Mouse (Mus musculus): Measurements from ENCODE around the gene Spata25. TPM values are rescaled to one million over a fixed set of nuclear protein-coding genes. Genes with fewer than 3 reads are reported as not detected.

The Spata25 gene
- polyA plus RNA-seq, 1 experiment from 2014 or later = not detected

DNA sequence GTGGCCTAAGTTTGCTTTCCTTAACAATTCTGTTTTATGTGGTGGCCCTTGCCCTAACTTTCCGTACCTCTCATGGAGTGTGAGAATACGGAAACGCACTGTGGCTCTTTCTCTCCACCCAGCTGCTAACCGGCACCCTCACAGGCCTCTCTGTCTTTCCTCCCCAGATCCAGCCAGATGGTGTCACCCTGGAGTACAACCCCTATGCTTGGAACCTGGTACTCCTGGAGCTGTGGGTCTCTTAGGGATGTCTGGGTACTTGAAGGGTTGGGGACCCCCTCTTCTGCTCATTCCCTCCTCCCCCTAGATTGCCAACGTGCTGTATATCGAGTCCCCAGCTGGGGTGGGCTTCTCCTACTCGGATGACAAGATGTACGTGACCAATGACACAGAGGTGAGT lies 6.2 kb upstream of the Spata25 start:
- H3K9ac ChIP-seq = peak overlapping the region; percentile 76
- peaks cover 27% of the 10 kb centered on the region for H3K36me3 ChIP-seq
- H3K27me3 ChIP-seq = no peaks in the 10 kb centered on the region
- no peak for ATAC-seq (ENCODE audit: low read depth)
- WGBS = 45% methylated on average over 8 of the region's 8 CpGs
- no peaks in the 10 kb centered on the region for H3K9me3 ChIP-seq
- H3K4me1 ChIP-seq (replicated peaks) = peaks cover 25% of the 10 kb centered on the region
- H3K4me3 ChIP-seq = peak overlapping the region; percentile 59
- H3K27ac ChIP-seq (replicated peaks) = no peak overlapping the region
- H3K4me2 ChIP-seq = peak overlapping the region; percentile 87

DNA sequence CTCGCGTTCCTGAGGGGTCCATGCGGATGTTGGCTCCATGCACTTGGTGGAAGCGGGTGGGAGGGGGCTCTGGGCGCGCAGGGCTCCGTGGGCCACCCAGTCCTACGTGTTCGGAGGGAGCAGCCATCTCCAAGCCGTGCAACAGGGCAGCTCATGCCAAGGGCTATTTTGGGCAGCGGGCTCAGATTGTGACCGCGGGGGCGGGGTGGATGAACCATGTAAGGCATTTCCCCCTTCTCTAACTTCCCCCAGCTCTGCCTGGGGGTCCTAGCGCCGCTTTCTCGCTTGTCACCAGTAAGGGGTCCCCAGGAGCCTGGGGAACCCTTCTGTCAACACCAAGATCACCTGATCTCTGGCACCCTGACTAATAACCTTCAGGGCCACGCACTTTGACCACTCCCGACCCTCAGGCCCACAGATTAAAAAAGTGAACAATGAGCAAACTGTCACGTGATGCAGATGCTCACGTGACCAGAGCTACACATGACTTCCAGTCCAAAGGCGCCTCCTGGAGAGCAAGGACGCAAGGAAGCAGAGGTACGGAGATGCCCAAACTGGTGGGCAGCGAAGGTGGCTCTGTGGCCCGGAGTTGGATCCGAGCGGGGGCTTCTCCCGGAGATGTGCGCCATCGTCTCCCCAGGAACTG lies 5.1 kb upstream of the Spata25 start, which contains the start of gene Neurl2:
Gene Neurl2 (minus strand): TSS at position 143 of the 646 bp plus-strand sequence.
- Histone ChIP-seq H3K27ac (replicated peaks) (peak within 1 kb of the TSS; percentile 79), H3K27me3 (no peaks in the 10 kb centered on the region), H3K9ac (peak within 1 kb of the TSS; percentile 76), H3K36me3 (peaks cover 23% of the 10 kb centered on the region), H3K4me2 (peak within 1 kb of the TSS; percentile 87), H3K4me1 (replicated peaks) (peaks cover 25% of the 10 kb centered on the region), H3K4me3 (peak within 1 kb of the TSS; percentile 59), H3K9me3 (no peaks in the 10 kb centered on the region)
- WGBS = under 1% methylated on average over 31 of the region's 31 CpGs
- peak; percentile 82 for ATAC-seq (ENCODE audit: low read depth)

DNA sequence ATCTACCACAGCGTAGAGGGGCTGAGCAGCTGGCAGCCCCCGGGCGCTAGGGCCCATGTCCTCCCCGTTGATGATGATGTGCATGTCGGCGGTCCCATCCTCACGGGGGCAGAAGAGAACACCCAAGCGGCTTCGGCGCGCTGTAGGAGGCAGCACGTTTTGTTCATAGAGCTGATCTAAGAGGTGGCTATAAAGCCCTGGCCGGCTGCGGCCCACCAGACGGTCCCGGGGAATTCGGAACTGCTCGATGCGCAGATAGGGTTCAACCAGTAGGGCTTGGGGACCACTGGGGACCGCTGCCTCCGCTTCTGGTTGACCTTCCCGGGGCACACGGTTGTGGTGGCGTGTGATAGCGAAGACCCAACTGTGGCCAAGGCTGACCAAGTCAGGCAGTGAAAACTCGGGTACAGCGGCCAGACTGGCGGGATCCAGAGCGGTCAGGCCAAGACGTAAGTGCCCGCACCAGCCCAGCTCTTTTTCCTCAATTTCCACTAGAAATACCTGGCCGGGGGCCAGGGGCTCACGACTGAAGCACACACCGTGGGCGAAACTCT lies 4.5 kb upstream of the Spata25 start, which contains the start of gene Ctsa:
Gene Ctsa (plus strand): TSS at position 126 of the 554 bp plus-strand sequence.
- Histone ChIP-seq H3K36me3 (peaks cover 23% of the 10 kb centered on the region), H3K9me3 (no peaks in the 10 kb centered on the region), H3K4me3 (peak within 1 kb of the TSS; percentile 59), H3K9ac (peak within 1 kb of the TSS; percentile 76), H3K27me3 (no peaks in the 10 kb centered on the region), H3K4me1 (replicated peaks) (peaks cover 25% of the 10 kb centered on the region), H3K27ac (replicated peaks) (peak within 1 kb of the TSS; percentile 79), H3K4me2 (peak within 1 kb of the TSS; percentile 87)
- peak; percentile 78 for ATAC-seq (ENCODE audit: low read depth)
- 1% methylated on average over 35 of the region's 35 CpGs for WGBS

DNA sequence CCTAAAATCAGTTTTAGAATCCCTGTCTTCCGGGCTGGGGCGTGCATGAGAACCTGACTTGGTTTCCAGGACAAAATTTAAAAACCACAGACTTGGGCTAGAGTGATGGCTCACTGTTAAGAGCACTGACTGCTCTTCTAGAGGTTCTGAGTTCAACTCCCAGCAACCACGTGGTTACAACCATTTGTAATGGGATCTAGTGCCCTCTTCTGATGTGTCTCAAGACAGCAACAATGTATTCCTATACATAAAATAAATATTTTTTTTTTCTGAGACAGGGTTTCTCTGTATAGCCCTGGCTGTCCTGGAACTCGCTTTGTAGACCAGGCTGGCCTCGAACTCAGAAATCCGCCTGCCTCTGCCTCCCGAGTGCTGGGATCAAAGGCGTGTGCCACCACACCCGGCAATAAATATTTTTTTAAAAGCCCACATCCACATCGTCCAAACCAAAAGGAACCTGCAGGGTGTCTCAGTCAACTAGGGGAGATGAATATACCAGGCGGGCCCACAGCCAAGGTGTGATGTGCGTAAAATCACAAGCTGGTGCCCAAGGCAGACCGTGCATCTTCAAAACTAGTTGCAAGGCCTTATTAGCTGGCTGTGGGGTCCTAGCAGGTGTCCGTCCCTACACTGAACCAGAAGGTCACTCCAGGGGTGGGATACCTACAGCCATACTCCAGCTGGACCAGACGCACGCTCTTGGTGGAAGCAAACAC lies 3.9 kb upstream of the Spata25 start:
- Histone ChIP-seq H3K4me2 (peak overlapping the region; percentile 87), H3K27me3 (no peaks in the 10 kb centered on the region), H3K36me3 (peaks cover 29% of the 10 kb centered on the region), H3K4me3 (peak overlapping the region; percentile 59), H3K9me3 (no peaks in the 10 kb centered on the region), H3K9ac (peak overlapping the region; percentile 76), H3K27ac (replicated peaks) (peak overlapping the region; percentile 79), H3K4me1 (replicated peaks) (peaks cover 25% of the 10 kb centered on the region)
- WGBS = 64% methylated on average over 16 of the region's 16 CpGs
- 0 out of 2 replicates have a peak, but pooled peaks have one; percentile 2 for ATAC-seq (ENCODE audit: low read depth)

DNA sequence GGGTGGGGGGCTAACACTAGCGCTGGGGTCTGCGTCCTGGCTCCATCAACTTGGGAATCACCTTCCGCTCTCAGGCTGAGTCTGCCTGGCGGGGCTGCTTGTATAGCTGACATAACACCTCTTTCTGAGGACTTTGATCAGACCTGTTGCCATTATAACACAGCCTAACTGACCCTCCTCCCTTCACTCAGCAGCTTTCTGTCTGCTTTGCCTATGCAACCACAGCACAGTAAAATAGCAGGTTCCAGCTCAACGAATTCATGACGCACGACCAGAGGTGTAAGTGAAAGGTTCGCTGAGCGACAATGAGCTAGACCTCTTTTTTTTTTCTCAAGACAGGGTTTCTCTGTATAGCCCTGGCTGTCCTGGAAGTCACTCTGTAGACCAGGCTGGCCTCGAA lies 2.7 kb upstream of the Spata25 start:
- Histone ChIP-seq H3K4me1 (replicated peaks) (peaks cover 28% of the 10 kb centered on the region), H3K4me3 (no peak overlapping the region), H3K36me3 (peaks cover 31% of the 10 kb centered on the region), H3K9me3 (no peaks in the 10 kb centered on the region), H3K9ac (no peak overlapping the region), H3K27ac (replicated peaks) (no peak overlapping the region), H3K27me3 (no peaks in the 10 kb centered on the region), H3K4me2 (no peak overlapping the region)
- ATAC-seq (ENCODE audit: low read depth) = no peak
- WGBS = 91% methylated on average over 10 of the region's 10 CpGs

DNA sequence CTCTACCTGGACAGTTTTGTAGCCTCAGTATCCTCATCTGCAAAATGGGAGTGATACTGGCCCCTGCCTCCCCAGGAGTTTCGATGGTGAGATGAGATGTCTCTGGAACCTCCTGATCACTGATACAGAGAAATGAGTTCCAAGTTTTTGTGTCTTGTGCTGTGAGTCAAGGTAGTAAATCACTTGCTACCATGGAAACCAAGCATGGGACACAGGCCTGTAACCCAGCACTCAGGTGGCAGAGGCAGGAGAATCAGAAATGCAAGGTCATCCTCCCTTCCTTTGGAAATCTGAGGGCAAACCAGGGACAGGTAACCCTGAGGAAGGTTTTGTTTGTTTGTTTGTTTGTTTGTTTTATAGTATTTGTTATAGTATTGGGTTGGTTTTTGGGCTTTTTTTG lies 753 bp upstream of the Spata25 start:
- H3K36me3 ChIP-seq = peaks cover 46% of the 10 kb centered on the region
- ATAC-seq (ENCODE audit: low read depth) = no peak
- WGBS = 100% methylated on average over 1 of the region's 1 CpGs
- H3K4me1 ChIP-seq (replicated peaks) = peaks cover 24% of the 10 kb centered on the region
- H3K9me3 ChIP-seq = no peaks in the 10 kb centered on the region
- no peak overlapping the region for H3K9ac ChIP-seq
- H3K4me3 ChIP-seq = no peak overlapping the region
- no peak overlapping the region for H3K4me2 ChIP-seq
- no peaks in the 10 kb centered on the region for H3K27me3 ChIP-seq
- H3K27ac ChIP-seq (replicated peaks) = no peak overlapping the region

DNA sequence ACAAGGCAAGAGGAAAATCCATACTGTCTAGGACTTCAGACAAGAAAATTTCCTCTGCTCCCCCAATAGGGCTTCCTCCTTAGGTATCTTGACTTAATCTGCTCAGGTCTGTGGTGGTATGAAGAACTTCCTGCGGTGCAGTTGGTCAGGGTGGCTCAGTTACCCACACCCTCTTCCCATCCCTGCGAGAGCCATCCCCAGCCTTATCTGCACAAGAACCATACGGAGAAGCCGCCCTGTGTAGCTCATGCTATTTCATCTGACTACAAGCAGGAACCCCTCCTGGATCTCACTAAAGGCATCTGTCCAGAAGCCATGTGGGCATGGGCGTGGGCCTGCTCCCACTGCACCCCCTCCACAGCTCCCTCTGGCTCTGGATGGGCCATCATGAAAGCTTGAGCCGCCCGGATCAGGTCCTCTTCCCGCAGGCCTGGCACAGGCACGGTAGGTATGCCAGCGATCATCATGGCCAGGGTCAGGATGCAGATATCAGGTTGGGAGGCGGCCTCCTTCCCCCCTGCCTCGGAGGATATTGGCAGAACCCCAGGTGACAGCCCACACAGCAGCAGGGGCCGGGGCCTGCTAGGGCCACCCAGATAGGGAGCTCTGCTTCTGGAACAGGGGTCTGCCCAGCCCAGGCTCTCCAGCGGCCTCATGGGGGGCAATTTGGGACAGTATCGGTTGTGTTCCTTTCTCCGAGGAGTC lies 1.0 kb downstream of the Spata25 start:
- no peak for ATAC-seq (ENCODE audit: low read depth)
- Histone ChIP-seq H3K27ac (replicated peaks) (no peak overlapping the region), H3K9ac (no peak overlapping the region), H3K27me3 (no peaks in the 10 kb centered on the region), H3K9me3 (no peaks in the 10 kb centered on the region), H3K4me3 (no peak overlapping the region), H3K36me3 (peaks cover 46% of the 10 kb centered on the region), H3K4me2 (no peak overlapping the region), H3K4me1 (replicated peaks) (peaks cover 26% of the 10 kb centered on the region)
- 91% methylated on average over 16 of the region's 16 CpGs for WGBS

DNA sequence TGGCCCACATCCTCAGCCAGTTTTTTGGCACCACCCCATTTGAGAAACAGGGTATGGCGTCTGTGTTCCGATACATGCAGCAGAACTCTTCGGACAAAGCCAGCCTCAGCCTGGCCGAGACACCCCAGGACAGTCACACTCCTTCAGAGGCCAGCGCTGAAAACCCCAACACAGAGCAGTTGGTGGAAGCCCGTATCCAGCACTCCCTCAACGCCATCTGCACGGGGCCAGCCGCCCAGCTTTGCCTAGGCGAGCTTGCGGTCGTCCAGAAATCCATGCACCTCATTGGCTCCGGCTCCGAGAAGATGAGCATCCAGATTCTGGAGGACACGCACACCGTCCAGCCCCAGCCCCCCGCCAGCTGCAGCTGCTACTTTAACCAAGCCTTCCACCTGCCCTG lies 2.8 kb downstream of the Spata25 start:
- no peak overlapping the region for H3K4me2 ChIP-seq
- H3K27ac ChIP-seq (replicated peaks) = no peak overlapping the region
- no peaks in the 10 kb centered on the region for H3K27me3 ChIP-seq
- no peak overlapping the region for H3K9ac ChIP-seq
- no peak overlapping the region for H3K4me3 ChIP-seq
- H3K4me1 ChIP-seq (replicated peaks) = peaks cover 28% of the 10 kb centered on the region
- WGBS = 95% methylated on average over 17 of the region's 17 CpGs
- H3K9me3 ChIP-seq = no peaks in the 10 kb centered on the region
- ATAC-seq (ENCODE audit: low read depth) = no peak
- peaks cover 62% of the 10 kb centered on the region for H3K36me3 ChIP-seq

DNA sequence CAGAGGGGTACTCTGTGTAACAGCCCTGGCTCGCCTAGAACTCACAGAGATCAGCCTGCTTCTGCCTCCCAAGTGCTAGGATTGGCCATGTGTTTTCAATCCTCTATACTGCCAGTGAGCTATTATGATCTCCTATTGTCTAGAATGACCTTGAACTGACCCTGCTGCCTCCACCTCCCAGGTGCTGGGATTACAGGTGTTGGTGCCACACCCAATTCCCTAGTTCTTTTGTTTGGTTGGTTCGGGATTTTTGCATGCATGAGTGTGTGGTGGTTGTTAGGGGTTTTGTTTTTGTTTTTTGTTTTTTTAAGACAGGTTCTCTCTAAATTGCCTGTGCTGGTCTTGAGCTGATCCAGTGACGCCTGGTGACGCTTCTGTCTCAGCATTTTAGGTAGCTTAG lies 4.4 kb downstream of the Spata25 start:
- H3K9ac ChIP-seq = no peak overlapping the region
- peak overlapping the region; percentile 56 for H3K4me2 ChIP-seq
- no peaks in the 10 kb centered on the region for H3K27me3 ChIP-seq
- no peaks in the 10 kb centered on the region for H3K9me3 ChIP-seq
- H3K27ac ChIP-seq (replicated peaks) = no peak overlapping the region
- whole genome bisulfite sequencing = 93% methylated on average over 4 of the region's 4 CpGs
- peaks cover 28% of the 10 kb centered on the region for H3K4me1 ChIP-seq (replicated peaks)
- peak overlapping the region; percentile 68; the same call in 1 of the 2 replicates for H3K4me3 ChIP-seq
- H3K36me3 ChIP-seq = peaks cover 71% of the 10 kb centered on the region
- ATAC-seq (ENCODE audit: low read depth) = no peak

DNA sequence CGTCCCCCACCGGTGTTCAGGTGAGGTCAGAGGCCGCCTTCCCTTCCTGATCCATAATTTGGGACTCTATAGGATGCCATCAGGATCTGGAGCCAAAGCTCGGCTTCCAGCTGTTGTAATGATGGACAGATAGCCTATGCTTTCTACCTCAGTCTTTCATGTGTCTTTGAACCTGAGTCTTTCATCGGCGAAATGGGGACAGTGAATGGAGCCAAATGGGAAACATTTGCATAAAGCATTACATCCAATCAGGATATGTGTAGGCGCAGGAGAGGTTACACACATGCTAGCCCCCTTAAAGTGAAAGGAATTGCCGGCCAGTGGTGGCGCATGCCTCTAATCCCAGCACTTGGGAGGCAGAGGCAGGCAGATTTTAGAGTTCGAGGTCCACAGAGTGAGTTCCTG lies 5.2 kb downstream of the Spata25 start:
- H3K36me3 ChIP-seq = peaks cover 63% of the 10 kb centered on the region
- 2% methylated on average over 10 of the region's 10 CpGs for WGBS
- H3K9ac ChIP-seq = peak overlapping the region; percentile 76
- peak overlapping the region; percentile 92 for H3K27ac ChIP-seq (replicated peaks)
- peak overlapping the region; percentile 56 for H3K4me2 ChIP-seq
- H3K4me1 ChIP-seq (replicated peaks) = peaks cover 28% of the 10 kb centered on the region
- ATAC-seq (ENCODE audit: low read depth) = peak; percentile 86
- H3K9me3 ChIP-seq = no peaks in the 10 kb centered on the region
- H3K4me3 ChIP-seq = peak overlapping the region; percentile 68
- H3K27me3 ChIP-seq = no peaks in the 10 kb centered on the region

DNA sequence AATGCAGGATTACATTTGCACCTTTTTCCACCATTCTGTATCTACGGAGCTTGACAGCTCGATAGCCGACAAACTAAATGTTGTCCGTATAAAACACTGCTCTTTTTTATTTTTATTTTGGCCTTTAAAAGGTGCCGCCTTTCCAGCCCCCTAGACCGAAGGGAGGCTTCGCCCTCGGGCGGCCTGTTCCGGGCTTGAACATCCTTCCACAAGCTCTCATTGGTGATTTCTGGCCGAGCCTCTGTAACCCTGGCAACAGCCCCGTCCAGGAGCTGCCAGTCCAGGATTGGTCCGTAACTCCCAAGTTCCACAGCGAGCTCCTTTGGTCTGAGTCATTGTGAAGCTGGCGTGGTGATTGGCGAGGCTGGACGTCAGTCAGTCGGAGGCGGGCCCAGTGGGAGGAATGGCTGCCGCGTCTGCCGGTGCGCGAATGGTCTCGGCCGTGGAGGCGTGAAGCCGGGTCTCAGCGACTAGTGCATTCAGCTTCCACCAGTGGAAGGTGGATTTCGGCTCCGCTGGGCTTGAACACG lies 5.6 kb downstream of the Spata25 start, which contains the start of gene Zswim1:
Gene Zswim1 (plus strand): TSS at position 51 of the 530 bp plus-strand sequence.
- H3K36me3 ChIP-seq = peaks cover 62% of the 10 kb centered on the region
- WGBS = 2% methylated on average over 32 of the region's 32 CpGs

More for the DNA sequence above, 5.6 kb downstream of the Spata25 start, which contains the start of gene Zswim1:
- Histone ChIP-seq H3K4me3 (peak within 1 kb of the TSS; percentile 68), H3K4me1 (replicated peaks) (peaks cover 28% of the 10 kb centered on the region), H3K9ac (peak within 1 kb of the TSS; percentile 76), H3K27ac (replicated peaks) (peak within 1 kb of the TSS; percentile 92), H3K4me2 (peak within 1 kb of the TSS; percentile 56), H3K27me3 (no peaks in the 10 kb centered on the region), H3K9me3 (no peaks in the 10 kb centered on the region)
- ATAC-seq (ENCODE audit: low read depth) = peak; percentile 99
